Mouse (Mus musculus) heart, embryonic 10.5 days (tissue): ENCODE results near the gene Olfr43. TPM values are rescaled to one million over a fixed set of nuclear protein-coding genes. Genes with fewer than 3 reads are reported as not detected.

Source experiments
- DNase-seq: peaks from one replicate; pipeline ENCODE4 v3.0.0-alpha.2; 2017; ENCODE audit warnings: low spot score
- H3K27ac ChIP-seq: fragments of 300-500 bp; sonication (generic); 2 replicates; pipeline ENCODE4 v1.5.1; 2016; ENCODE audit warnings: mild to moderate bottlenecking
- H3K27me3 ChIP-seq: fragments of 300-500 bp; sonication (generic); 2 replicates; pipeline ENCODE4 v1.6.1; 2016; ENCODE audit warnings: mild to moderate bottlenecking; ENCODE audit not compliant: poor library complexity, insufficient read depth, severe bottlenecking
- H3K36me3 ChIP-seq: fragments of 300-500 bp; sonication (generic); 2 replicates; pipeline ENCODE4 v1.6.1; 2016; ENCODE audit warnings: mild to moderate bottlenecking, moderate library complexity
- H3K4me1 ChIP-seq: fragments of 300-500 bp; sonication (generic); 2 replicates; pipeline ENCODE4 v1.6.1; 2016; ENCODE audit warnings: mild to moderate bottlenecking
- H3K4me3 ChIP-seq: fragments of 300-500 bp; sonication (generic); 2 replicates; pipeline ENCODE4 v1.5.1; 2016; ENCODE audit warnings: mild to moderate bottlenecking, moderate library complexity
- H3K9me3 ChIP-seq: fragments of 300-500 bp; sonication (generic); 2 replicates; pipeline ENCODE4 v1.6.1; 2016; ENCODE audit warnings: mild to moderate bottlenecking, moderate library complexity
- WGBS: fragments of 180-500 bp; shearing (Covaris S2); methylation state at CpG from one replicate; pipeline ENCODE4 v1.1.7; 2016; 5-methylcytosine and 5-hydroxymethylcytosine counted together
- polyA plus RNA-seq: library from polyadenylated mRNA; unstranded; fragments of >200 nt; fragmentation: Nextera tagmentation; extraction: Ambion mirVana; gene quantifications from 2 replicates; pipeline ENCODE4 v1.2.1, GENCODE M21; 2016

Olfr43 gene
- polyA plus RNA-seq, result not detected in 2 replicates

DNA sequence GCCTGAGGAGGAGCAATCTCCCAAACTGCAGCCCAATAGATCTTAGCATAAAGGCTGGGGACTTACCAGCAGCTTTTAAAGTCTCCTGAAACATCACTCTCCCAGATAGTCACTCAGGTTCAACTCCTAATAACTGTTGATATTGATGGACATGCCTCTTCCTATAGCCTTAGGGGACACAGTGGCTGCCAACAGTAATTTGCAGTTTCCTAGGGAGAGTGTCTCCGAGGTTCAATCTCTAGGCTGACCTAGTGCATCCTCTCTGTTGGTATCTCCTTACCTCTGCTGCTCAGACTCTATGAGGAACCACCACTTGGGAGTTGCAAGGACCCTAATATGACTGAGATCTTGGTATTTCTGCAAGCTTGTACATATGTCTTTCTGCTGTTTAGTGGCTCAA is at the start of gene Olfr43:
Olfr43 (minus strand) TSS at position 101 of the 400 bp plus-strand sequence.
- no peaks in the 10 kb centered on the region for H3K4me1 ChIP-seq
- no peaks in the 10 kb centered on the region for H3K36me3 ChIP-seq
- peaks cover 4% of the 10 kb centered on the region; the same call in 1 of the 2 replicates for H3K9me3 ChIP-seq
- H3K4me3 ChIP-seq, result no peak within 1 kb of the TSS
- no peak within 1 kb of the TSS for H3K27ac ChIP-seq
- DNase-seq, result no peak
- WGBS, result 73% methylated on average over 1 of the region's 1 CpGs
- no peaks in the 10 kb centered on the region for H3K27me3 ChIP-seq

DNA sequence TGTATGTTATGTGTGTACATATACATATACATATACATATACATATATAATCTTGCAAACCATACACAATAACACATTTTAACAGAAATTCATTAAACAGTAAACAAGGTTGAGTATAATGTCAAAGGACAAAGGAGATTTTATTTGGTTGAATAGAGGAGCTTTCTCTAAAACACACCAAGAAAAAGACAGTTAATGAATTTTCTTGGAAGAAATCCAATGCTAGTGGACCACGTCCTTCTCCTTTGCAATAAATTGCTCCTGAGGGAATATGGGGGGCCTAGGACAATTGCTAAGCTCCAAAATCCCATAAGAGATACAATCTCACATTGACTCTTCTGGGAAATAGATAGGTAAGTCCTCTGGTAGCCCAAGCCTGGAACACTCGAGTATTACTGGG is 48.3 kb upstream of the Olfr43 start, which contains the start of gene Olfr406:
Olfr406 (plus strand) TSS at position 301 of the 400 bp plus-strand sequence.
- DNase-seq, result no peak
- WGBS, result 46% methylated on average over 2 of the region's 2 CpGs
- no peaks in the 10 kb centered on the region for H3K4me1 ChIP-seq
- no peak within 1 kb of the TSS for H3K4me3 ChIP-seq
- H3K27ac ChIP-seq, result no peak within 1 kb of the TSS
- H3K27me3 ChIP-seq, result no peaks in the 10 kb centered on the region
- H3K9me3 ChIP-seq, result 0 out of 2 replicates have a peak, but pooled peaks cover 2% of the 10 kb centered on the region
- no peaks in the 10 kb centered on the region for H3K36me3 ChIP-seq

DNA sequence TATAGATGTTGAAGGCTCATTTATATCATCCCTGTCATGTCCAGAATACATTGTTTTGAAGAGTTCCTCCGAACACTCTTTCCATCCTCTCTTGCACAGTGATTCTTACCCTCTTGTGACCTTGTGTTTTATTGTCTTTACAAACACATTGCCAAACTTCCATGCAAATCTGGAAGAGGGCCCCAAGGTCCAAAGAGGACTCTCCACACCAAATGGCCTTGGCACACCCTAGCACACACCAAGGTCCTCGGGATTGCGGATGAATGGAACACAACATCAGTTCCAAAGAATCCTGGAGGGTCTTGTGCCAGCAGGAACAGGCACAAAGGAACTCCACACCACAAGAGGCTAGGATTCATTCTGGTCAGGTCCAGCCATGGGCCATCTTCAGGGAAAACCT is 30.0 kb upstream of the Olfr43 start:
- WGBS, result 82% methylated on average over 3 of the region's 3 CpGs
- Histone ChIP-seq H3K36me3 (no peaks in the 10 kb centered on the region), H3K4me1 (no peaks in the 10 kb centered on the region), H3K27me3 (no peaks in the 10 kb centered on the region), H3K9me3 (peaks cover 15% of the 10 kb centered on the region), H3K27ac (no peak overlapping the region), H3K4me3 (no peak overlapping the region)
- DNase-seq, result no peak

DNA sequence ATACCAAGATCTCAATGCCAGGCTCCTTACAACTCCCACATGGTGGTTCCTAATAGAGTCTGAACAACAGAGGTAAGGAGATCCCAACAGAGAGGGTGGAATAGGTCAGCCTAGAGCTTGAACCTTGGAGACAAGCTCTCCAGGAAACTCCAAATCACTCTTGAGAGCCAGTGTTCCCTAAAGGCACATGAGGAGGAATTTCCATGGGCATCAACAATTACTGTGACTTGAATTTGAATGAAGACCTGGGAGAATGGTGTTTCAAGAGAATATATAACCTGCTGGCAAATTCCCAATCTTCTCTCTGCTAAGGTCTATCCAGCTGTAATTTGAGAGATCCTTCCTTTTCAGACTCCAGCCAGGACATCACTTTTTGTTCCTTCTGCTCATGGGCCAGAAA is 25.2 kb downstream of the Olfr43 start, which contains the start of gene Olfr403:
Olfr403 (plus strand) TSS at position 301 of the 400 bp plus-strand sequence.
- Histone ChIP-seq H3K4me3 (no peak within 1 kb of the TSS), H3K36me3 (no peaks in the 10 kb centered on the region), H3K27ac (no peak within 1 kb of the TSS), H3K27me3 (no peaks in the 10 kb centered on the region), H3K4me1 (no peaks in the 10 kb centered on the region), H3K9me3 (peaks cover 15% of the 10 kb centered on the region; the same call in 1 of the 2 replicates)
- no peak for DNase-seq

DNA sequence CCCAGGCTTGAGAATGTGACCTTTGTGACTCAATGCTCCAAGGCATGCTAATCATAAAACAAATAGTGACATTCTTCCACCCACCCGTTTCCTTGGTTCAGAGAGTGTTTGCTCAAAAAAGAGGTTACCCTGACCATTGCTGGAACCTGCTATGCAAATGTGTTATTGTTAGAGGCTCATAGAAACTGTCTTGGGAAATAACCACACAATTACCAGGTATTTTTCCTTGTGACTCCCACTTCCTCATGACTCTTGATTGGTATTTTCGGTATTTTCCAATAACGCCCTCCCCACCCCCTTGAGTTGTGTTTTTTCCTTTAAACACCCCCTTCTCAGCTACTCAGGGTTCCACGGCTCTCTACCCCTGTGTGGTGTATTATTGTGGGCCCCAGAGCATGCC is 27.4 kb downstream of the Olfr43 start:
- WGBS, result 70% methylated on average over 4 of the region's 4 CpGs
- H3K27ac ChIP-seq, result no peak overlapping the region
- H3K27me3 ChIP-seq, result no peaks in the 10 kb centered on the region
- no peaks in the 10 kb centered on the region for H3K4me1 ChIP-seq
- no peak overlapping the region for H3K4me3 ChIP-seq
- DNase-seq, result no peak
- peaks cover 18% of the 10 kb centered on the region; the same call in 1 of the 2 replicates for H3K9me3 ChIP-seq
- H3K36me3 ChIP-seq, result no peaks in the 10 kb centered on the region

DNA sequence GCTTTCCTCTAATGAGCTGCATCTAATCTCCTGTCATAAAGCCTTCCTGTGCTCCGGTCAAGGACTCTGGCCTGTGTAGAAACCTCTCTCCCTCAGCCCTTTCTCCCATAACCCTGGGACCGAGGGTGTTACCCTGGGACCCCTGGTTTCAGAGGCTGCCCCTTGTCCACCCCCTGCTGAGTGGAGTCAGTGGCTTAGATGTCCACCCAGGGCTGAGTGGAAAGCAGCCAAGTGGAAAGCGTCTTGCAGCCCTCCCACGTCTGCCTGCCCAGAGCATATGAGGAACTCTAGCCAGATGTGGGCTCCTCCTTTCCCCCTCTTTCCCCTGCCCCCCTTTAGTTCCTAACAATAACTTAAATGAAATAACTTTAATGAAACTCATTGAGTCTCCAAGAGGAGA is 28.0 kb downstream of the Olfr43 start:
- Histone ChIP-seq H3K9me3 (peaks cover 18% of the 10 kb centered on the region; the same call in 1 of the 2 replicates), H3K27ac (no peak overlapping the region), H3K36me3 (no peaks in the 10 kb centered on the region), H3K4me3 (no peak overlapping the region), H3K27me3 (no peaks in the 10 kb centered on the region), H3K4me1 (no peaks in the 10 kb centered on the region)
- no peak for DNase-seq
- 82% methylated on average over 4 of the region's 4 CpGs for WGBS

DNA sequence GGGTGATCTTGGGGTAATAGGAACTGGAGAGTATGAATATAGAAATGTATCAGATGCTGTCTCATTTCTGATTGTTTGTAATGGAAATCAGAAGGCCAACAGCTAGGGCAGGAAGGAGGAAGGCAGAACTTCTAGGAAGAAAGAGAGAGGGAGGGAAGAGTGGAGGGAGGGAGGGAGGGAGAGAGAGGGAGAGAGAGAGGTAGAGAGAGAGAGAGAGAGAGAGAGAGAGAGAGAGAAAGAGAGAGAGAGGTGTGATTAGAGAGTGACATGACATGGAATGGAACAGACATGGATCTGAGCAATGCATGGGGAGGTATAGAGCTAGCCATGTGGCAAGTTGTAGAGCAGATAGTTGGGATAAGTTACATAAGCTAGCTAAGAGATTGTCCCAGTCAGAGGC is 42.4 kb downstream of the Olfr43 start:
- H3K27ac ChIP-seq, result no peak overlapping the region
- peaks cover 3% of the 10 kb centered on the region for H3K9me3 ChIP-seq
- H3K36me3 ChIP-seq, result no peaks in the 10 kb centered on the region
- H3K4me1 ChIP-seq, result no peaks in the 10 kb centered on the region
- H3K4me3 ChIP-seq, result no peak overlapping the region
- H3K27me3 ChIP-seq, result no peaks in the 10 kb centered on the region
- DNase-seq, result no peak

Other genes with a start within 250 kb of the Olfr43 start
- not detected in 2 replicates for gene Olfr398, start 221.0 kb downstream of the Olfr43 start, polyA plus RNA-seq
- not detected in 2 replicates for gene Olfr139, start 154.8 kb downstream of the Olfr43 start, polyA plus RNA-seq
- gene Olfr399, start 154.8 kb downstream of the Olfr43 start, polyA plus RNA-seq, result not detected in 2 replicates
- gene Zfp616, start 141.4 kb downstream of the Olfr43 start, polyA plus RNA-seq, result not detected in 2 replicates
- not detected in 2 replicates for gene Olfr401, start 97.7 kb downstream of the Olfr43 start, polyA plus RNA-seq
- not detected in 2 replicates for gene Olfr402, start 57.9 kb downstream of the Olfr43 start, polyA plus RNA-seq
- gene Olfr403, start 25.1 kb downstream of the Olfr43 start, polyA plus RNA-seq, result not detected in 2 replicates
- not detected in 2 replicates for gene Olfr406, start 48.4 kb upstream of the Olfr43 start, polyA plus RNA-seq
- not detected in 2 replicates for gene Olfr59, start 72.4 kb upstream of the Olfr43 start, polyA plus RNA-seq
- not detected in 2 replicates for gene Olfr410, start 126.7 kb upstream of the Olfr43 start, polyA plus RNA-seq
- not detected in 2 replicates for gene Olfr411, start 141.3 kb upstream of the Olfr43 start, polyA plus RNA-seq
- gene Olfr412, start 150.7 kb upstream of the Olfr43 start, polyA plus RNA-seq, result not detected in 2 replicates